8 mouse cellular contexts compared by ENCODE assay signal in genomic region chr2:13264875-13265274, GRCm38 (mm10). TPM values are rescaled to one million over a fixed set of nuclear protein-coding genes. Genes with fewer than 3 reads are reported as not detected.
A peak's percentile ranks its signal among the peaks of the same experiment; 100 is the strongest.
DNase-seq lines count a peak whose midpoint lies in the region; ATAC-seq and TF ChIP-seq lines count a peak whose summit lies in the region.

No protein-coding gene starts in this region.

- H3K4me2 ChIP-seq in liver, embryonic 14.5 days (ENCODE audit: low read depth), result no peak overlapping the region
- H3K4me2 ChIP-seq in hindbrain, embryonic 16.5 days (ENCODE audit: low read length), result no peak overlapping the region

- ATAC-seq in liver, embryonic 14.5 days (ENCODE audit: insufficient read depth), result no peak
- ATAC-seq in hindbrain, embryonic 16.5 days, result peak; percentile 79

- peak; percentile 40 to 69 for DNase-seq in cerebellum, postnatal 10 days
- no peak for DNase-seq in cerebellum, adult 11 months
- no peak for DNase-seq in liver, embryonic 14.5 days (ENCODE audit: low read depth in 3 of 3, low spot score in 3 of 3)
- no peak for DNase-seq in liver
- peak; percentile 21 for DNase-seq in c-Kit-positive CD71-positive TER-119-positive erythroid progenitor cells, embryonic 14.5 days (ENCODE audit: low spot score)
- peak; percentile 78 for DNase-seq in naive thymus-derived CD4-positive, alpha-beta T cell, adult 2 months (ENCODE audit: low read depth)
- no peak for DNase-seq in adrenal gland, postnatal 4 days (ENCODE audit: low spot score in 2 of 2)

- WGBS in liver, embryonic 14.5 days (ENCODE audit: insufficient replicate concordance), result 44% methylated on average over 4 of the region's 4 CpGs
- 57% methylated on average over 4 of the region's 4 CpGs for WGBS in hindbrain, embryonic 16.5 days

- no peaks in the 10 kb centered on the region for H3K36me3 ChIP-seq in liver, embryonic 14.5 days (replicated peaks; ENCODE audit: control insufficient read depth, insufficient read depth, low read depth)
- no peaks in the 10 kb centered on the region for H3K36me3 ChIP-seq in hindbrain, embryonic 16.5 days (ENCODE audit: control insufficient read depth, insufficient read depth, low read length)

- TF ChIP-seq EP300 in liver, embryonic 14.5 days (IDR thresholded peaks at IDR 0.05; ENCODE audit: low read depth), result no peak

- H3K4me1 ChIP-seq in liver, embryonic 14.5 days (replicated peaks; ENCODE audit: control insufficient read depth in 2 of 2, insufficient read depth in 2 of 2, low read length in 1 of 2), result peaks cover 6 to 14% of the 10 kb centered on the region in 2 experiments; a peak in 3 of 4 replicates
- H3K4me1 ChIP-seq in hindbrain, embryonic 16.5 days (ENCODE audit: control insufficient read depth, insufficient read depth, low read depth, low read length), result no peaks in the 10 kb centered on the region; the same call in 1 of the 2 replicates

- H3K27me3 ChIP-seq in liver, embryonic 14.5 days (ENCODE audit: control insufficient read depth, insufficient read depth, low read length), result no peaks in the 10 kb centered on the region
- H3K27me3 ChIP-seq in hindbrain, embryonic 16.5 days (replicated peaks; ENCODE audit: control insufficient read depth, insufficient read depth, low read length), result no peaks in the 10 kb centered on the region

- no peak overlapping the region for H3K9ac ChIP-seq in liver, embryonic 14.5 days (replicated peaks)
- no peak overlapping the region for H3K9ac ChIP-seq in hindbrain, embryonic 16.5 days (ENCODE audit: low read depth, low read length)

- H3K4me3 ChIP-seq in liver, embryonic 14.5 days (ENCODE audit: insufficient read depth in 1 of 2, low read depth in 2 of 2, low read length in 2 of 2), result no peak overlapping the region
- no peak overlapping the region for H3K4me3 ChIP-seq in hindbrain, embryonic 16.5 days (ENCODE audit: low read length)

- H3K27ac ChIP-seq in liver, embryonic 14.5 days, result no peak overlapping the region
- no peak overlapping the region for H3K27ac ChIP-seq in hindbrain, embryonic 16.5 days (ENCODE audit: low read depth, low read length)

- H3K9me3 ChIP-seq in liver, embryonic 14.5 days (ENCODE audit: control insufficient read depth, low read length), result no peaks in the 10 kb centered on the region
- no peaks in the 10 kb centered on the region for H3K9me3 ChIP-seq in hindbrain, embryonic 16.5 days (ENCODE audit: control insufficient read depth, low read length)

- peak; percentile 78 for TF ChIP-seq CTCF in liver, embryonic 14.5 days (IDR thresholded peaks at IDR 0.05; ENCODE audit: low read depth)

RNA-seq across cellular contexts. Expression of gene Rsu1, which starts 6.3 kb away (rescaled TPM):
- 42.6 and 47.8 TPM in 2 replicates for polyA plus RNA-seq in liver, embryonic 14.5 days (2012; rRNA removed)
- 58.5 and 65.2 TPM in 2 replicates for polyA plus RNA-seq in liver, embryonic 14.5 days (2014; fragmentation: Nextera tagmentation; extraction: Ambion mirVana)
- polyA plus RNA-seq in hindbrain, embryonic 16.5 days (2015; fragmentation: Nextera tagmentation; extraction: Ambion mirVana), result 85.5 and 97.5 TPM in 2 replicates
- 10 to 100 TPM; 79.3 to 96.2 TPM for total RNA-seq in adrenal gland, postnatal 4 days (2021)

Comparison
In these comparisons a context has a peak if more than half of its experiments do, and no peak if none do; other contexts are left out.
1. DNase-seq: peak in cerebellum, postnatal 10 days (2 of 2), c-Kit-positive CD71-positive TER-119-positive erythroid progenitor cells, embryonic 14.5 days (single experiment) and naive thymus-derived CD4-positive, alpha-beta T cell, adult 2 months (single experiment); none in cerebellum, adult 11 months (single experiment), liver, embryonic 14.5 days (0 of 3), liver (single experiment) and adrenal gland, postnatal 4 days (0 of 2).